Comparison of ENCODE assay signal across 15 mouse cellular contexts in the genomic region with DNA sequence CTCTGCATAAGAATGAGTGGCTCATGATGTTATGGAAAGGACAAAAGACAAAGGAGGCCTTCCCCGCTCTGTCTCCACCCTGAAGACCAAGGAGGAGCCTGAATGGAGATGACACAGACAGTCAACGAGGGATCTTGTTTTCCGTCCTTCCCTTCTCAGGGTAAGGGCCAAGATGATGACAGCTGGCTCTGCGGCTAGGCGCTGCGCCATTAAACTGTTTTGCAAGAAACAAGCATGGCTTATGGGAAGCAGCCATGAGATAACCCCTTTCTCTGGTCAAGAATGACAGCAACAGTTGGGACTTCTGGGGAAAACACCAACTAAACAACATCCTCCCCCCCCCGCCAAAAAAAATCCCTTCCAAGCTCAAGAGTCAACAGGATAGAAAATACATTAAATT.
DNase-seq lines count a peak whose midpoint lies in the region.
"Had no signal": no experiment of that assay in that cellular context is flagged by ENCODE, and none has a peak within 500 bp of the region (broad histone marks: within the 10 kb centered on the region; RNA-seq: fewer than 3 reads in every experiment).

No protein-coding gene starts in this region.

- DNase-seq in gastrocnemius, postnatal 14 days, result peak; percentile 44
- DNase-seq in gastrocnemius, postnatal 36 days, result no peak
- DNase-seq in heart, postnatal 14 days, result peak; percentile 38 to 46
- no peak for DNase-seq in heart, adult 8-10 months (ENCODE audit: low spot score)
- DNase-seq in heart, postnatal 4 days, result peak; percentile 17
- DNase-seq in layer of hippocampus, adult 18-20 months (ENCODE audit: low spot score in 2 of 2), result no peak
- DNase-seq: adrenal gland, postnatal 25 days; B cell, adult 2 months; cerebellum, adult 18-20 months; embryo, embryonic 11 days; kidney, adult 9 months; kidney, postnatal 14 days; lung, postnatal 4 days; right cerebral cortex, adult 18-20 months; right cerebral cortex, postnatal 4 days had no signal

- intact Hi-C loops in gastrocnemius, postnatal 14 days (cut with DNase I; ENCODE audit: low total_unique reads), result no loop called here
- intact Hi-C loops in gastrocnemius, postnatal 36 days (cut with DNase I), result no loop called here
- intact Hi-C loops in heart, postnatal 14 days (cut with DNase I), result no loop called here

Comparison
In these comparisons a context has a peak if more than half of its experiments do, and no peak if none do; other contexts are left out.
1. DNase-seq: peak in gastrocnemius, postnatal 14 days (single experiment), heart, postnatal 14 days (2 of 2) and heart, postnatal 4 days (single experiment); none in gastrocnemius, postnatal 36 days (0 of 2), heart, adult 8-10 months (single experiment) and layer of hippocampus, adult 18-20 months (0 of 2).